Comparison of ENCODE assay signal across 10 mouse cellular contexts in genomic region chr9:22049721-22050270, GRCm38 (mm10). TPM values are rescaled to one million over a fixed set of nuclear protein-coding genes. Genes with fewer than 3 reads are reported as not detected.
DNase-seq lines count a peak whose midpoint lies in the region; ATAC-seq and TF ChIP-seq lines count a peak whose summit lies in the region.
"Had no signal": no experiment of that assay in that cellular context is flagged by ENCODE, and none has a peak within 500 bp of the region (broad histone marks: within the 10 kb centered on the region; RNA-seq: fewer than 3 reads in every experiment).

No protein-coding gene starts in this region.

- no peak overlapping the region for H3K9ac ChIP-seq in heart, embryonic 13.5 days
- peak overlapping the region; percentile 99 for H3K9ac ChIP-seq in hindbrain, embryonic 14.5 days
- peak overlapping the region; percentile 89 for H3K9ac ChIP-seq in neural tube, embryonic 11.5 days (ENCODE audit: low read length)

- H3K9me3 ChIP-seq in heart, embryonic 13.5 days: no peaks in the 10 kb centered on the region
- no peaks in the 10 kb centered on the region for H3K9me3 ChIP-seq in hindbrain, embryonic 14.5 days (ENCODE audit: control insufficient read depth, low read length)
- H3K9me3 ChIP-seq in neural tube, embryonic 11.5 days (ENCODE audit: control insufficient read depth, low read length): no peaks in the 10 kb centered on the region

- no peak for TF ChIP-seq CTCF in gastrocnemius, adult 2 months (IDR thresholded peaks at IDR 0.05)

- no peak for ATAC-seq in heart, embryonic 13.5 days (ENCODE audit: extremely low read depth, insufficient number of reproducible peaks, low FRiP score, low TSS enrichment)
- no peak for ATAC-seq in hindbrain, embryonic 14.5 days (ENCODE audit: low FRiP score)
- ATAC-seq in neural tube, embryonic 11.5 days (ENCODE audit: insufficient read depth, low FRiP score, low TSS enrichment): no peak

- intact Hi-C loops in heart, postnatal 10 days (cut with DNase I): loop anchor here (5.0 kb wide), 1 partner anchor 72 kb away; no protein-coding TSS in a partner anchor
- intact Hi-C loops in gastrocnemius, adult 2 months (cut with DNase I): no loop called here
- intact Hi-C loops in left cerebral cortex, postnatal 36 days (cut with DNase I): loop anchor here (5.0 kb wide), 2 partner anchors 42 to 87 kb away; partner anchors contain the start of gene Epor

- H3K4me3 ChIP-seq in heart, embryonic 13.5 days: no peak overlapping the region
- peak overlapping the region; percentile 96 for H3K4me3 ChIP-seq in hindbrain, embryonic 14.5 days (replicated peaks; ENCODE audit: low read length)
- peak overlapping the region; percentile 81 for H3K4me3 ChIP-seq in neural tube, embryonic 11.5 days (ENCODE audit: low read depth, low read length)
- no peak overlapping the region for H3K4me3 ChIP-seq in gastrocnemius, adult 2 months

- H3K27ac ChIP-seq in heart, embryonic 13.5 days (replicated peaks): no peak overlapping the region
- H3K27ac ChIP-seq in hindbrain, embryonic 14.5 days: peak overlapping the region; percentile 94
- H3K27ac ChIP-seq in neural tube, embryonic 11.5 days (ENCODE audit: low read depth, low read length): peak overlapping the region; percentile 80
- no peak overlapping the region for H3K27ac ChIP-seq in gastrocnemius, adult 2 months

- H3K4me2 ChIP-seq in heart, embryonic 13.5 days: peak overlapping the region; percentile 69
- peak overlapping the region; percentile 87 for H3K4me2 ChIP-seq in hindbrain, embryonic 14.5 days (replicated peaks)
- peak overlapping the region; percentile 68 for H3K4me2 ChIP-seq in neural tube, embryonic 11.5 days (ENCODE audit: low read depth)

- no peak for DNase-seq in heart, postnatal 10 days
- DNase-seq in embryo, embryonic 10.5 days (ENCODE audit: low spot score): peak; percentile 43
- no peak for DNase-seq in hindbrain, embryonic 14.5 days (ENCODE audit: low spot score)
- DNase-seq in neural tube, embryonic 11.5 days (ENCODE audit: low spot score): peak; percentile 36
- DNase-seq in gastrocnemius, adult 2 months: no peak
- no peak for DNase-seq in left cerebral cortex, postnatal 36 days (ENCODE audit: low spot score in 2 of 2)
- DNase-seq in adrenal gland, postnatal 10 days: no peak

- 39% methylated on average over 4 of the region's 4 CpGs for WGBS in heart, embryonic 13.5 days
- WGBS in hindbrain, embryonic 14.5 days: 19% methylated on average over 4 of the region's 4 CpGs
- 57% methylated on average over 4 of the region's 4 CpGs for WGBS in neural tube, embryonic 11.5 days

- H3K27me3 ChIP-seq in heart, embryonic 13.5 days (replicated peaks): peaks cover 76% of the 10 kb centered on the region
- no peaks in the 10 kb centered on the region for H3K27me3 ChIP-seq in hindbrain, embryonic 14.5 days (ENCODE audit: control insufficient read depth, insufficient read depth, low read length)
- peaks cover 19% of the 10 kb centered on the region for H3K27me3 ChIP-seq in neural tube, embryonic 11.5 days (ENCODE audit: control insufficient read depth, insufficient read depth, low read length)

- peaks cover 32% of the 10 kb centered on the region for H3K4me1 ChIP-seq in heart, embryonic 13.5 days
- H3K4me1 ChIP-seq in hindbrain, embryonic 14.5 days (replicated peaks; ENCODE audit: control insufficient read depth, insufficient read depth, low read length): peaks cover 40% of the 10 kb centered on the region
- peaks cover 16% of the 10 kb centered on the region for H3K4me1 ChIP-seq in neural tube, embryonic 11.5 days (ENCODE audit: control insufficient read depth, insufficient read depth, low read length)

- no peaks in the 10 kb centered on the region for H3K36me3 ChIP-seq in heart, embryonic 13.5 days
- no peaks in the 10 kb centered on the region for H3K36me3 ChIP-seq in hindbrain, embryonic 14.5 days (replicated peaks; ENCODE audit: control insufficient read depth, insufficient read depth)
- H3K36me3 ChIP-seq in neural tube, embryonic 11.5 days (ENCODE audit: control insufficient read depth, insufficient read depth, low read length): no peaks in the 10 kb centered on the region

RNA-seq across cellular contexts. Expression of gene Elavl3, which starts 2.0 kb away (rescaled TPM):
- polyA plus RNA-seq in heart, embryonic 13.5 days (2015; fragmentation: Nextera tagmentation; extraction: Ambion mirVana): 0.28 and 0.41 TPM in 2 replicates
- total RNA-seq in heart, postnatal 10 days (2021): under 1 TPM; 0.26 to 0.47 TPM
- polyA plus RNA-seq in hindbrain, embryonic 14.5 days (2014; fragmentation: Nextera tagmentation; extraction: Ambion mirVana): 129 and 130 TPM in 2 replicates
- polyA plus RNA-seq in neural tube, embryonic 11.5 days (2014; fragmentation: Nextera tagmentation; extraction: Ambion mirVana): 64.6 and 69.1 TPM in 2 replicates
- total RNA-seq in gastrocnemius, adult 2 months (2021): not detected
- total RNA-seq in left cerebral cortex, postnatal 36 days (2021): 100 to 1,000 TPM; 155 to 158 TPM
- 1 to 10 TPM; 1.8 to 4.6 TPM for total RNA-seq in adrenal gland, postnatal 10 days (2021)
- total RNA-seq: megakaryocyte, adult 5-6 weeks had no signal

RNA-seq across cellular contexts. Expression of gene Gm49318, which starts 21.3 kb away (rescaled TPM):
- polyA plus RNA-seq in heart, embryonic 13.5 days (2015; fragmentation: Nextera tagmentation; extraction: Ambion mirVana): not detected in 2 replicates
- under 1 TPM in 1 of 2 experiments, not detected in 1; 0.64 TPM for total RNA-seq in heart, postnatal 10 days (2021)
- polyA plus RNA-seq in hindbrain, embryonic 14.5 days (2014; fragmentation: Nextera tagmentation; extraction: Ambion mirVana): not detected in 2 replicates
- polyA plus RNA-seq in neural tube, embryonic 11.5 days (2014; fragmentation: Nextera tagmentation; extraction: Ambion mirVana): not detected in 2 replicates
- not detected for total RNA-seq in gastrocnemius, adult 2 months (2021)
- total RNA-seq in left cerebral cortex, postnatal 36 days (2021): 1 to 10 TPM; 3.0 to 5.5 TPM
- total RNA-seq in adrenal gland, postnatal 10 days (2021): not detected
- total RNA-seq: adrenal gland, postnatal 25 days; megakaryocyte, adult 5-6 weeks had no signal

RNA-seq across cellular contexts. Expression of gene Zfp653, which starts 21.4 kb away (rescaled TPM):
- 9.5 TPM in 2 replicates for polyA plus RNA-seq in heart, embryonic 13.5 days (2015; fragmentation: Nextera tagmentation; extraction: Ambion mirVana)
- total RNA-seq in heart, postnatal 10 days (2021): 1 to 10 TPM; 5.9 to 7.3 TPM
- 12.4 and 13.3 TPM in 2 replicates for polyA plus RNA-seq in hindbrain, embryonic 14.5 days (2014; fragmentation: Nextera tagmentation; extraction: Ambion mirVana)
- 8.2 and 9.5 TPM in 2 replicates for polyA plus RNA-seq in neural tube, embryonic 11.5 days (2014; fragmentation: Nextera tagmentation; extraction: Ambion mirVana)
- 1 to 10 TPM; 4.3 to 4.4 TPM for total RNA-seq in gastrocnemius, adult 2 months (2021)
- total RNA-seq in left cerebral cortex, postnatal 36 days (2021): 10 to 100 TPM; 18.7 to 22.8 TPM
- total RNA-seq in adrenal gland, postnatal 10 days (2021): 10 to 100 TPM in 1 of 2 experiments, 1 to 10 TPM in 1; 9.7 to 11.8 TPM

RNA-seq across cellular contexts. Expression of gene Ecsit, which starts 35.4 kb away (rescaled TPM):
- polyA plus RNA-seq in heart, embryonic 13.5 days (2015; fragmentation: Nextera tagmentation; extraction: Ambion mirVana): 49.5 and 53.7 TPM in 2 replicates
- 10 to 100 TPM; 79.0 to 82.6 TPM for total RNA-seq in heart, postnatal 10 days (2021)
- 49.3 and 54.4 TPM in 2 replicates for polyA plus RNA-seq in hindbrain, embryonic 14.5 days (2014; fragmentation: Nextera tagmentation; extraction: Ambion mirVana)
- polyA plus RNA-seq in neural tube, embryonic 11.5 days (2014; fragmentation: Nextera tagmentation; extraction: Ambion mirVana): 40.1 and 40.4 TPM in 2 replicates
- 10 to 100 TPM; 84.5 to 96.6 TPM for total RNA-seq in gastrocnemius, adult 2 months (2021)
- 10 to 100 TPM; 42.3 to 48.2 TPM for total RNA-seq in left cerebral cortex, postnatal 36 days (2021)
- 10 to 100 TPM; 70.8 to 78.5 TPM for total RNA-seq in adrenal gland, postnatal 10 days (2021)

RNA-seq across cellular contexts. Expression of gene Prkcsh, which starts 47.2 kb away (rescaled TPM):
- 76.9 and 80.6 TPM in 2 replicates for polyA plus RNA-seq in heart, embryonic 13.5 days (2015; fragmentation: Nextera tagmentation; extraction: Ambion mirVana)
- total RNA-seq in heart, postnatal 10 days (2021): 10 to 100 TPM; 67.7 to 73.7 TPM
- 70.1 and 73.6 TPM in 2 replicates for polyA plus RNA-seq in hindbrain, embryonic 14.5 days (2014; fragmentation: Nextera tagmentation; extraction: Ambion mirVana)
- polyA plus RNA-seq in neural tube, embryonic 11.5 days (2014; fragmentation: Nextera tagmentation; extraction: Ambion mirVana): 91.4 and 106 TPM in 2 replicates
- total RNA-seq in gastrocnemius, adult 2 months (2021): 10 to 100 TPM; 27.8 to 32.6 TPM
- 10 to 100 TPM; 92.6 to 98.6 TPM for total RNA-seq in left cerebral cortex, postnatal 36 days (2021)
- 100 to 1,000 TPM; 116 to 119 TPM for total RNA-seq in adrenal gland, postnatal 10 days (2021)

Comparison
In these comparisons a context has a peak if more than half of its experiments do, and no peak if none do; other contexts are left out.
1. H3K27ac ChIP-seq: peak in hindbrain, embryonic 14.5 days (single experiment) and neural tube, embryonic 11.5 days (single experiment); none in heart, embryonic 13.5 days (single experiment) and gastrocnemius, adult 2 months (single experiment).
2. H3K4me3 ChIP-seq: peak in hindbrain, embryonic 14.5 days (single experiment) and neural tube, embryonic 11.5 days (single experiment); none in heart, embryonic 13.5 days (single experiment) and gastrocnemius, adult 2 months (single experiment).
3. DNase-seq: peak in embryo, embryonic 10.5 days (single experiment) and neural tube, embryonic 11.5 days (single experiment); none in heart, postnatal 10 days (0 of 2), hindbrain, embryonic 14.5 days (single experiment), gastrocnemius, adult 2 months (single experiment), left cerebral cortex, postnatal 36 days (0 of 2) and adrenal gland, postnatal 10 days (single experiment).
4. RNA of gene Elavl3, which starts 2.0 kb away (total RNA-seq): 155 to 158 TPM in left cerebral cortex, postnatal 36 days; 1.8 to 4.6 TPM in adrenal gland, postnatal 10 days, 0.26 to 0.47 TPM in heart, postnatal 10 days and not detected in gastrocnemius, adult 2 months; every median in the first group is over 10 times any median in the second.
5. Peak in every context shown above with its lines, with median percentiles within 50 percentile points of each other: H3K4me2 ChIP-seq.